Mouse (Mus musculus) stomach, postnatal 0 days (tissue): ENCODE measurements around the gene Ccdc151. TPM values are rescaled to one million over a fixed set of nuclear protein-coding genes. Genes with fewer than 3 reads are reported as not detected.

ENCODE experiments used
- ATAC-seq: fragments of 200-750 bp; cut with Nextera tagmentation; 2 replicates; pipeline ENCODE4 v1.8.0; 2017; ENCODE audit not compliant: low FRiP score, low TSS enrichment
- DNase-seq: peaks from one replicate; pipeline ENCODE4 v3.0.0-alpha.2; 2016; ENCODE audit warnings: low spot score
- H3K27ac ChIP-seq: fragments of 300-500 bp; sonication (generic); replicated peaks from 2 replicates; pipeline ENCODE4 v1.5.1; 2014; ENCODE audit warnings: mild to moderate bottlenecking, control low read depth
- H3K27me3 ChIP-seq: fragments of 300-500 bp; sonication (generic); 2 replicates; pipeline ENCODE4 v1.6.1; 2014; ENCODE audit warnings: low read length; ENCODE audit not compliant: control insufficient read depth, insufficient read depth
- H3K36me3 ChIP-seq: fragments of 300-500 bp; sonication (generic); 2 replicates; pipeline ENCODE4 v1.6.1; 2014; ENCODE audit warnings: low read length, mixed read lengths; ENCODE audit not compliant: control insufficient read depth, insufficient read depth
- H3K4me1 ChIP-seq: fragments of 300-500 bp; sonication (generic); replicated peaks from 2 replicates; pipeline ENCODE4 v1.6.1; 2014; ENCODE audit warnings: antibody characterized with exemption; ENCODE audit not compliant: control insufficient read depth, insufficient read depth
- H3K4me2 ChIP-seq: fragments of 300-500 bp; sonication (generic); replicated peaks from 2 replicates; pipeline ENCODE4 v1.6.1; 2014; ENCODE audit warnings: low read depth, mild to moderate bottlenecking, control low read depth, moderate library complexity
- H3K4me3 ChIP-seq: fragments of 300-500 bp; sonication (generic); 2 replicates; pipeline ENCODE4 v1.5.1; 2014; ENCODE audit warnings: low read depth, low read length, control low read depth
- H3K9ac ChIP-seq: fragments of 300-500 bp; sonication (generic); 2 replicates; pipeline ENCODE4 v1.6.1; 2014; ENCODE audit warnings: mild to moderate bottlenecking, low read length, control low read depth, mixed read lengths
- H3K9me3 ChIP-seq: fragments of 300-500 bp; sonication (generic); 2 replicates; pipeline ENCODE4 v1.6.1; 2016; ENCODE audit warnings: low read length; ENCODE audit not compliant: control insufficient read depth
- CTCF ChIP-seq: IDR thresholded peaks from 2 replicates; pipeline ENCODE4 v1.5.1; 2016; ENCODE audit warnings: antibody characterized with exemption, low read depth, mild to moderate bottlenecking, moderate library complexity
- EP300 ChIP-seq: optimal IDR thresholded peaks from 2 replicates; pipeline ENCODE3; 2016; ENCODE audit warnings: antibody characterized with exemption
- WGBS: fragments of 180-500 bp; shearing (Covaris S2); extraction: QIAGEN DNeasy Blood & Tissue Kit; methylation state at CpG from one replicate; pipeline ENCODE4 v1.1.7; 2014; 5-methylcytosine and 5-hydroxymethylcytosine counted together
- polyA plus RNA-seq: library from polyadenylated mRNA; unstranded; fragments of >200 nt; fragmentation: Nextera tagmentation; extraction: Ambion mirVana; gene quantifications from 2 replicates; pipeline ENCODE4 v1.2.1, GENCODE M21; 2015

The Ccdc151 gene
- polyA plus RNA-seq, 1 experiment from 2014 or later = 0.07 TPM

DNA sequence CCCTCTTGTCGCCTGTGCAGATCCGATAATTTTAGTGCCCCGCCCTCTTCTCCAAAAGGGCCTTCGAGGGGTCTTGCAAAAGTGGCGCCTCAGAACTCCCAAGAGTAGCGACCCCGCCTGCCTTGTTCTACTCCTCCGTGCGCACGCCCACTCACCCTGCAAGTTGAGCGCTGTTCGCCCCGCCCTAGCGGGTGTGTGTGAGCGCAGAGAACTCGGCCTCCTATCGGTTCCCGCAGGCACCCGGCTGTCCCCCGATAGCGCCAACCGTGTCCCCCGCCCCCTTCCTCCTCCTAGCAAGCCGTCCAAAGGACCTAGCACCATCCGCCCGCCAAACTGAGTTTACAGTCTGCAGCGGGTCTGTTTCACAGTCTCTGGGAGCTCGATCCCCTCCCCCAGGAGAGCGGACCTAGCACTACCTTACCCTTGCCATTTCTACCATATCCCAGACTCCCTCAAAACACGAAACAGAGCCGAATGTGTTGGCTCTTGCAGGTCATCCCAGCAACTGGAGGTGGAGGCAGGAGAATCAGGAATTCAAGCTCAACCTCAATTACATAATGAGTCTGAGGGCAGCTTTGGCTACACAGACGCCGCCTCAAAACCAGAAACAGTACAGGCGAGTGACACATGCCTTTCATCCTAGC lies 39.9 kb downstream of the Ccdc151 start:
- H3K4me2 ChIP-seq = peak overlapping the region; percentile 90
- 4% methylated on average over 34 of the region's 34 CpGs for WGBS
- peak overlapping the region; percentile 31; the same call in 1 of the 2 replicates for H3K9ac ChIP-seq
- H3K9me3 ChIP-seq = no peaks in the 10 kb centered on the region
- DNase-seq = peak; percentile 78
- peak; percentile 65 for ATAC-seq
- peaks cover 2% of the 10 kb centered on the region; the same call in 1 of the 2 replicates for H3K4me1 ChIP-seq
- no peaks in the 10 kb centered on the region for H3K36me3 ChIP-seq
- H3K27me3 ChIP-seq = no peaks in the 10 kb centered on the region
- TF ChIP-seq CTCF (peak; percentile 33; the same call in 1 of the 2 replicates), EP300 (no peak)
- peak overlapping the region; percentile 44 for H3K4me3 ChIP-seq
- H3K27ac ChIP-seq = no peak overlapping the region

- WGBS = 0% methylated on average over 15 of the region's 15 CpGs
These were observed 40.4 kb downstream of the Ccdc151 start for GRCm38 (mm10) chr9:21962010-21962409.

DNA sequence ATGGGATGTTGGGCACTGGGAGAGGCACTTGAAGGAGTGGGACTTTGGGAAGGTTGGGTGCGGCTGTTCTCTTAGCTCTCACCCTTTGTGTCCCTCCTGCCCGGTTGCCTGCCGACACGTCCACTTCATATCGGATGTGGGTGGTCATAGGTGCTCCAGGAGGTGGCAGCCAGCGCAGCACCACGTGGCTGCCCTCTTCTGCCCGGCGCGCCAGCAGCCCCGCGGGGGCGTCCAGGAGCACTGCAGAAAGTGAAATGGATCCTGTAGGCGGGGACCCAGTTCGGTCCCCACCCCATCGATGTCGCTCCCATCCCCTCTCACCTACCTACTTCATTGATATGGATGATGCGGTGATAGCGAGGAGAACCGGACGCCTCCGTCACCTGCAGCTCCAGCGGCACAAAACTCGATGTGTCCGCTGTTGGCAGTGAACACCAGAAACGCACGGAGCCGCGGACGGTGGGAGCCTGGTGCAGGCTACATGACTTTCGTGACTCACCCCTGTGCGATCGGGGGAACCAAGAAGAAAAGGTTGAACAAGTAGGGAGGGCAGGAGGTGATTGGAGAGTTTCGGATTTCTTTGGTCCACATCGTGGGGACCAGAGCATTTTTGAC lies 41.0 kb downstream of the Ccdc151 start:
- no peaks in the 10 kb centered on the region for H3K9me3 ChIP-seq
- DNase-seq (no peak), ATAC-seq (no peak)
- peak overlapping the region; percentile 50 for H3K9ac ChIP-seq
- H3K4me1 ChIP-seq = peaks cover 2% of the 10 kb centered on the region; the same call in 1 of the 2 replicates
- H3K4me3 ChIP-seq = peak overlapping the region; percentile 44
- no peak overlapping the region for H3K27ac ChIP-seq
- H3K27me3 ChIP-seq = no peaks in the 10 kb centered on the region
- WGBS = 4% methylated on average over 35 of the region's 35 CpGs
- no peak for TF ChIP-seq EP300
- 0 out of 2 replicates have a peak, but pooled peaks have one; percentile 3 for TF ChIP-seq CTCF
- no peaks in the 10 kb centered on the region for H3K36me3 ChIP-seq
- peak overlapping the region; percentile 90 for H3K4me2 ChIP-seq

More at GRCm38 (mm10) chr9:21962010-21962409, 40.4 kb downstream of the Ccdc151 start:
- Histone ChIP-seq H3K4me1 (peaks cover 2% of the 10 kb centered on the region; the same call in 1 of the 2 replicates), H3K27ac (no peak overlapping the region), H3K27me3 (no peaks in the 10 kb centered on the region), H3K36me3 (no peaks in the 10 kb centered on the region), H3K9me3 (no peaks in the 10 kb centered on the region), H3K9ac (peak overlapping the region; percentile 31), H3K4me3 (peak overlapping the region; percentile 44), H3K4me2 (peak overlapping the region; percentile 90)
- DNase-seq = no peak
- TF ChIP-seq CTCF (no peak), EP300 (no peak)
- peak; percentile 33; the same call in 1 of the 2 replicates for ATAC-seq

DNA sequence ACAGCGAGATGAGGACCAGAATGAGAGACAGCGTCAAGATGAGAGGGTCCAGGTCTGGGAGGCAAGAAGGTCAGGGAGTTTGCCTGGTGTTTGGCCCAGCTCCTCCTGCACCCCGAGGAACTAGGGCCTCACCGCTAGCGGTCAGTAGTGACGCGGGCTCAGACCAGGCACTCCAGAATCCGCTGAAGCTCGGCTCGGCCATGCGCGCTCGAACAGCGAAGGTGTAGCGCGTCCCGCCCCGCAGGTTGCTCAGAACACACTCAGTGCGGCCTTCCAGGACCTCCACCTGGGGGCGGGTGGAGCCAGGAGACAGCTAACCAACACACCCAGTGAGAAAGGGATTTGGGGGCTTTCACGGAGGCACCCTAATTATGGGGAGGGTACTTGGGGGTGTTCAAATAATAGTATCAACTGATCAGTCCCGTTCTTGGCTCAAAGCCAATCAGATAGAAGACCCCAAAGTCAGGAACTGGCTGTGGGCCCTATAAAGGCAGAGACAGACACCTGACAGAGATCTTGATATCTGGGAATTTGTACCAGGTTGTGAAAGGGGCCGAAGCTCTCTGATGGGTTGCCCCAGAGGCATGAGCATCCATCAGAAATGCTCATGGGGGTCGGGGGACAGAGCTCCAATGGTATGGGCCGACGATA lies 41.8 kb downstream of the Ccdc151 start:
- no peak overlapping the region for H3K9ac ChIP-seq
- H3K4me2 ChIP-seq = peak overlapping the region; percentile 11; the same call in 1 of the 2 replicates
- TF ChIP-seq EP300 (no peak), CTCF (peak; percentile 54)
- no peak overlapping the region for H3K27ac ChIP-seq
- H3K4me1 ChIP-seq = peaks cover 2% of the 10 kb centered on the region; the same call in 1 of the 2 replicates
- ATAC-seq = no peak
- no peaks in the 10 kb centered on the region for H3K27me3 ChIP-seq
- 15% methylated on average over 26 of the region's 26 CpGs for WGBS
- no peaks in the 10 kb centered on the region for H3K9me3 ChIP-seq
- no peak overlapping the region for H3K4me3 ChIP-seq
- H3K36me3 ChIP-seq = no peaks in the 10 kb centered on the region
- DNase-seq = peak; percentile 72

DNA sequence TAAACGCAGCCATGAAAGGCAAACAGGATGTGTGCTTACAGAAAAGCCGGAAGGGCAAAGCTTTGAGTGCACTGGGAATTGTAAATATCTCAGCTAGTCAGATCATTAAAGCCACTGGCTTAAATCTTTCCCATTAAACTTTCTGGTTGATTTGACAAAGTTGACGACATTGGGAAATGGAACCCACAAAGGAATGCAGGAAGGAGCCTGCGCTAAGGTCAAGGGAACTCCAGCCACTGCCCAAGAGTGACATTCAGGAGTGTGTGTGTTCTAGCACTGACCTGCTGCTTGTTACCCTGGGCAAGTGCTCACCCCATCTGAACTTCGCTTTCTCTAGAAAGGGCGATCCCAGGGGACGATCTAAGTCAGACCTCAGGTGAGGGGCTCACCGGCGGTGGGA lies 42.3 kb downstream of the Ccdc151 start:
- no peaks in the 10 kb centered on the region for H3K9me3 ChIP-seq
- ATAC-seq = no peak
- WGBS = 48% methylated on average over 9 of the region's 9 CpGs
- no peaks in the 10 kb centered on the region for H3K36me3 ChIP-seq
- H3K4me2 ChIP-seq = 0 out of 2 replicates have a peak overlapping the region, but pooled peaks have one; percentile 11
- no peaks in the 10 kb centered on the region for H3K27me3 ChIP-seq
- peaks cover 2% of the 10 kb centered on the region; the same call in 1 of the 2 replicates for H3K4me1 ChIP-seq
- no peak for DNase-seq
- no peak overlapping the region for H3K27ac ChIP-seq
- H3K9ac ChIP-seq = no peak overlapping the region
- TF ChIP-seq CTCF (no peak), EP300 (no peak)
- no peak overlapping the region for H3K4me3 ChIP-seq
